Mouse (Mus musculus) embryonic facial prominence, embryonic 15.5 days (tissue): ENCODE data around the gene Sigmar1. TPM values are rescaled to one million over a fixed set of nuclear protein-coding genes. Genes with fewer than 3 reads are reported as not detected.
A peak's percentile ranks its signal among the peaks of the same experiment; 100 is the strongest.

ENCODE experiments used
- ATAC-seq: fragments of 200-750 bp; cut with Nextera tagmentation; 2 replicates; pipeline ENCODE4 v1.8.0; 2017; ENCODE audit warnings: low read depth, moderate TSS enrichment; ENCODE audit not compliant: insufficient number of reproducible peaks, low FRiP score, low TSS enrichment
- H3K27ac ChIP-seq: fragments of 300-500 bp; sonication (generic); replicated peaks from 2 replicates; pipeline ENCODE4 v1.5.1; 2015; ENCODE audit warnings: mild to moderate bottlenecking, inconsistent platforms
- H3K27me3 ChIP-seq: fragments of 300-500 bp; sonication (generic); 2 replicates; pipeline ENCODE4 v1.6.1; 2015; ENCODE audit warnings: inconsistent platforms
- H3K36me3 ChIP-seq: fragments of 300-500 bp; sonication (generic); 2 replicates; pipeline ENCODE4 v1.6.1; 2015; ENCODE audit warnings: mild to moderate bottlenecking, inconsistent platforms
- H3K4me1 ChIP-seq: fragments of 300-500 bp; sonication (generic); 2 replicates; pipeline ENCODE4 v1.6.1; 2015; ENCODE audit warnings: inconsistent platforms
- H3K4me2 ChIP-seq: fragments of 300-500 bp; sonication (generic); replicated peaks from 2 replicates; pipeline ENCODE4 v1.6.1; 2015; ENCODE audit warnings: mild to moderate bottlenecking, inconsistent platforms
- H3K4me3 ChIP-seq: fragments of 300-500 bp; sonication (generic); replicated peaks from 2 replicates; pipeline ENCODE4 v1.5.1; 2015; ENCODE audit warnings: mild to moderate bottlenecking, inconsistent platforms
- H3K9ac ChIP-seq: fragments of 300-500 bp; sonication (generic); 2 replicates; pipeline ENCODE4 v1.6.1; 2015; ENCODE audit warnings: inconsistent platforms
- H3K9me3 ChIP-seq: fragments of 300-500 bp; sonication (generic); replicated peaks from 2 replicates; pipeline ENCODE4 v1.6.1; 2016; ENCODE audit warnings: inconsistent platforms
- WGBS: fragments of 180-500 bp; shearing (Covaris S2); methylation state at CpG from one replicate; pipeline ENCODE4 v1.1.7; 2015; 5-methylcytosine and 5-hydroxymethylcytosine counted together
- polyA plus RNA-seq: library from polyadenylated mRNA; unstranded; fragments of >200 nt; fragmentation: Nextera tagmentation; extraction: Ambion mirVana; gene quantifications from 2 replicates; pipeline ENCODE4 v1.2.1, GENCODE M21; 2015

Sigmar1 gene
- polyA plus RNA-seq, 1 experiment from 2014 or later = 79.7 TPM

- Histone ChIP-seq H3K27me3 (peaks cover 80% of the 10 kb centered on the region), H3K4me1 (peaks cover 26% of the 10 kb centered on the region), H3K27ac (no peak overlapping the region), H3K9me3 (no peaks in the 10 kb centered on the region), H3K36me3 (no peaks in the 10 kb centered on the region), H3K9ac (no peak overlapping the region), H3K4me2 (no peak overlapping the region), H3K4me3 (no peak overlapping the region)
- ATAC-seq = no peak
- WGBS = 13% methylated on average over 20 of the region's 20 CpGs
Measured at GRCm38 (mm10) chr4:41726826-41727621, 28.9 kb downstream of the Sigmar1 start.

GRCm38 (mm10) chr4:41722918-41723351 lies 33.0 kb downstream of the Sigmar1 start, which contains the start of gene Dctn3:
Dctn3 (minus strand) TSS chr4:41723170.
- peak; percentile 91 for ATAC-seq
- Histone ChIP-seq H3K9me3 (no peaks in the 10 kb centered on the region), H3K36me3 (peaks cover 23% of the 10 kb centered on the region), H3K27me3 (peaks cover 45% of the 10 kb centered on the region), H3K4me1 (peaks cover 23% of the 10 kb centered on the region), H3K9ac (peak within 1 kb of the TSS; percentile 89), H3K4me3 (peak within 1 kb of the TSS; percentile 91), H3K27ac (no peak within 1 kb of the TSS), H3K4me2 (peak within 1 kb of the TSS; percentile 72)
- under 1% methylated on average over 27 of the region's 27 CpGs for WGBS

- Histone ChIP-seq H3K4me3 (no peak overlapping the region), H3K4me1 (peaks cover 42% of the 10 kb centered on the region), H3K36me3 (peaks cover 38% of the 10 kb centered on the region), H3K27ac (peak overlapping the region; percentile 8; the same call in 1 of the 2 replicates), H3K9me3 (no peaks in the 10 kb centered on the region), H3K9ac (no peak overlapping the region), H3K27me3 (no peaks in the 10 kb centered on the region), H3K4me2 (no peak overlapping the region)
- 34% methylated on average over 6 of the region's 6 CpGs for WGBS
- ATAC-seq = no peak
Measured at GRCm38 (mm10) chr4:41716834-41717233, 39.1 kb downstream of the Sigmar1 start.

- peaks cover 45% of the 10 kb centered on the region for H3K4me1 ChIP-seq
- no peak overlapping the region for H3K4me3 ChIP-seq
- H3K27me3 ChIP-seq = no peaks in the 10 kb centered on the region
- H3K27ac ChIP-seq = no peak overlapping the region
- no peaks in the 10 kb centered on the region for H3K9me3 ChIP-seq
- H3K9ac ChIP-seq = no peak overlapping the region
- H3K4me2 ChIP-seq = no peak overlapping the region
- ATAC-seq = no peak
- WGBS = 91% methylated on average over 5 of the region's 5 CpGs
- peaks cover 36% of the 10 kb centered on the region for H3K36me3 ChIP-seq
Measured at GRCm38 (mm10) chr4:41715596-41715995, 40.4 kb downstream of the Sigmar1 start.

- no peak; the same call in 1 of the 2 replicates for ATAC-seq
- no peak overlapping the region for H3K27ac ChIP-seq
- no peak overlapping the region for H3K4me2 ChIP-seq
Measured at GRCm38 (mm10) chr4:41715082-41715481, 40.9 kb downstream of the Sigmar1 start.

GRCm38 (mm10) chr4:41714276-41714675 lies 41.7 kb downstream of the Sigmar1 start:
- Histone ChIP-seq H3K27me3 (no peaks in the 10 kb centered on the region), H3K4me3 (peak overlapping the region; percentile 81), H3K36me3 (peaks cover 29% of the 10 kb centered on the region), H3K4me1 (peaks cover 45% of the 10 kb centered on the region), H3K4me2 (peak overlapping the region; percentile 92), H3K9me3 (no peaks in the 10 kb centered on the region), H3K27ac (no peak overlapping the region), H3K9ac (no peak overlapping the region)
- WGBS = 9% methylated on average over 8 of the region's 8 CpGs
- ATAC-seq = no peak

More at GRCm38 (mm10) chr4:41715082-41715481, 40.9 kb downstream of the Sigmar1 start:
- Histone ChIP-seq H3K4me1 (peaks cover 45% of the 10 kb centered on the region), H3K9me3 (no peaks in the 10 kb centered on the region), H3K36me3 (peaks cover 35% of the 10 kb centered on the region), H3K27me3 (no peaks in the 10 kb centered on the region), H3K9ac (no peak overlapping the region), H3K4me3 (no peak overlapping the region)
- 74% methylated on average over 8 of the region's 8 CpGs for WGBS

- peak; percentile 26; the same call in 1 of the 2 replicates for ATAC-seq
- H3K4me1 ChIP-seq = peaks cover 45% of the 10 kb centered on the region
- H3K9me3 ChIP-seq = no peaks in the 10 kb centered on the region
- H3K4me2 ChIP-seq = peak within 1 kb of the TSS; percentile 92
- H3K27ac ChIP-seq = peak within 1 kb of the TSS; percentile 69
- 0% methylated on average over 61 of the region's 61 CpGs for WGBS
- no peaks in the 10 kb centered on the region for H3K27me3 ChIP-seq
- peak within 1 kb of the TSS; percentile 96 for H3K9ac ChIP-seq
- H3K4me3 ChIP-seq = peak within 1 kb of the TSS; percentile 81
- H3K36me3 ChIP-seq = peaks cover 20% of the 10 kb centered on the region; the same call in 1 of the 2 replicates
Measured at GRCm38 (mm10) chr4:41713197-41714067, 42.5 kb downstream of the Sigmar1 start, which contains the start of gene Rpp25l. Rpp25l (minus strand) TSS chr4:41713534.

GRCm38 (mm10) chr4:41712421-41713196 lies 43.3 kb downstream of the Sigmar1 start:
- H3K9me3 ChIP-seq = no peaks in the 10 kb centered on the region
- H3K4me1 ChIP-seq = peaks cover 52% of the 10 kb centered on the region
- peak overlapping the region; percentile 92 for H3K4me2 ChIP-seq
- peak overlapping the region; percentile 96 for H3K9ac ChIP-seq
- WGBS = 34% methylated on average over 31 of the region's 31 CpGs
- H3K27ac ChIP-seq = peak overlapping the region; percentile 69
- peaks cover 12% of the 10 kb centered on the region; the same call in 1 of the 2 replicates for H3K36me3 ChIP-seq
- no peak for ATAC-seq
- H3K4me3 ChIP-seq = peak overlapping the region; percentile 81
- H3K27me3 ChIP-seq = no peaks in the 10 kb centered on the region

- Histone ChIP-seq H3K27me3 (no peaks in the 10 kb centered on the region), H3K9me3 (no peaks in the 10 kb centered on the region), H3K27ac (no peak overlapping the region; the same call in 1 of the 2 replicates), H3K4me2 (peak overlapping the region; percentile 92), H3K4me3 (peak overlapping the region; percentile 81), H3K9ac (peak overlapping the region; percentile 96), H3K4me1 (peaks cover 51% of the 10 kb centered on the region), H3K36me3 (peaks cover 4% of the 10 kb centered on the region; the same call in 1 of the 2 replicates)
- 56% methylated on average over 16 of the region's 16 CpGs for WGBS
- no peak for ATAC-seq
Measured at GRCm38 (mm10) chr4:41711705-41712375, 44.1 kb downstream of the Sigmar1 start.

- H3K27me3 ChIP-seq = peaks cover 9% of the 10 kb centered on the region; the same call in 1 of the 2 replicates
- no peak overlapping the region for H3K4me2 ChIP-seq
- H3K4me1 ChIP-seq = peaks cover 58% of the 10 kb centered on the region
- no peak overlapping the region for H3K4me3 ChIP-seq
- no peaks in the 10 kb centered on the region for H3K9me3 ChIP-seq
- H3K9ac ChIP-seq = no peak overlapping the region
- WGBS = 66% methylated on average over 4 of the region's 4 CpGs
- H3K27ac ChIP-seq = no peak overlapping the region
- ATAC-seq = no peak
- H3K36me3 ChIP-seq = no peaks in the 10 kb centered on the region
Measured at GRCm38 (mm10) chr4:41710229-41710628, 45.7 kb downstream of the Sigmar1 start.
